Mouse (Mus musculus): ENCODE results near the gene Zfp668. TPM values are rescaled to one million over a fixed set of nuclear protein-coding genes. Genes with fewer than 3 reads are reported as not detected.

The Zfp668 gene
- polyA plus RNA-seq (2021; fragmentation: Nextera tagmentation) = 9.6 and 10.1 TPM in 2 replicates
- long read RNA-seq, experiment 1, full-length matches to known transcripts = 44 of 66 reads
- long read RNA-seq, experiment 1, partial matches to known transcripts = 4 of 66 reads
- long read RNA-seq, experiment 1, other reads (novel, unspliced or antisense) = 18 of 66 reads
- long read RNA-seq, experiment 2, full-length matches to known transcripts = 5 of 8 reads
- long read RNA-seq, experiment 2, partial matches to known transcripts = 0 of 8 reads
- long read RNA-seq, experiment 2, other reads (novel, unspliced or antisense) = 3 of 8 reads

DNA sequence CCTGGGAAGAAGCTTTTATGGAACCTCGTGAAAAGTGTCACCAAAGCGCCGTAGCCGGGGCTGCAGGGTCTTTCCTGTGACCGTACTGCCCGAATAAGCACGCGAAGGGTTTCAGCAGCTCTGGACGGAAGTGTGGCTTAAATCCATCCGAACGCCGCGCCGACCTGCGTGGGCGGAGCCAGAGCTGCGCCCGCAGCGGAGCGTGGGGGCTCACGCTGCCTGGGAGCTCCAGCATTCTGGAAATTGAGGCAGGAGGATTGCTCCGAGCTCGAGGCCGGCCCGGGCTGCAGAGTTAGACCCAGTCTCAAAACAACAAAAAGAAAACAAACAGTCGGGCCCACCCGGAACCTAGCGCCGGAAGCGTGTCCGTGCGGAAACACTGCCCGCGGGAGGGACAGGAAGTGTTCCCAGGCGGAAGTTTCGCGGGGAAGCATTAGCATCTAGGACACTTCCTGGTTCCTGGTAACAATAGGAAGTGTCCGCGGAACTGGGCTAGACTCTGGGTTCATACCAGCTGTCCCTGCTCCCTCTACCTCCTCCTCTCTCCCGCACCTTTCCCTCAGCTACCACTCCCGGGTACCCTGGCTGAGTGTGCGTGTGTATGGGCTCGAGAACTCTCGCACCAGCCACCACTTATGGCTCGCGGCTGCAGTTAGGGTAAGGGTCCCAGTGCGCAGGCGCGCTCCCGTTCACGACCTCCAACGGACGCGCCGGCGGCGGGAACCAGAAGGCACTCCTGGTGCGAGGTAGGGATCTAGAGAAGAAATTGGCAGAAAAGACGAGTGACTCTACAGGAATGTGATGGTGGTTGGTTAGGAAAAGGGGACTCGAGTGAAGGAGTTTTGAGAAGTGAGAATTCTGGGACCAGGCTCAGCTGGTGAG is at the start of gene Zfp668:
TSS of gene Zfp668 (minus strand) at position 362 of the 882 bp plus-strand sequence.

DNA sequence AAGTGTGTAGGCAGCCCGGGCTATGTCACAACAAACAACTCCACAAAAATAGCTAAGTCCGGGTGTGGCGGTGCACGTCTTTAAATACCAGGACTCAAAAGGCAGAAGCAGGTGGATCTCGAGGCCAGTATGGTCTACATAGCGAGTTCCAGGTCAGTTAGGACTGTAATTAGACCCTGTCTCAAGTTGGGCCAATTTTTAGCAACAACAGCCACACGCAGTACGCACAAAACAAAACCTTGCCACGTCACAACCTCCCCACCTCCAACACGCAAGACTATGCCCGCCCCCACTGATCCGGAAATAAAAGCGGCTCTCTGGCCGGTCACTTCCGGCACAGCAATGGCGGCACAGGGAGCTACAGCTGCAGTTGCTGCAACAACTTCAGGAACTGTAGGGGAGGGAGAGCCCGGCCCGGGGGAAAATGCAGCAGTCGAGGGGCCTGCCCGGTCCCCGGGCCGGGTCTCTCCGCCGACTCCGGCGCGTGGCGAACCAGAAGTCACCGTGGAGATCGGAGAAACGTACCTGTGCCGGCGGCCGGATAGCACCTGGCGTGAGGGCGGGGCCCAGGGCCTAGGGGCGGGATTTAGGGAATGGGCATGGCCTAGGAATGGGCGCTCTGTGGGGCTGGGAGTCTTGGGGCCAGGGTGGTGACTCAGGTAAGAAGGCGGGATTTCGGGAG is 35.7 kb upstream of the Zfp668 start, which contains the start of gene Kat8:
TSS of gene Kat8 (plus strand) at position 327 of the 682 bp plus-strand sequence.

GRCm38 (mm10) chr7:127903971-127904796 is 27.6 kb upstream of the Zfp668 start, which contains the start of gene Bckdk:
Bckdk (plus strand) TSS chr7:127904082.

GRCm38 (mm10) chr7:127895442-127895841 is 18.8 kb upstream of the Zfp668 start, which contains the start of the genes Gm21974 and Vkorc1:
Gm21974 (minus strand) TSS chr7:127895454.
Vkorc1 (minus strand) TSS chr7:127895617.

DNA sequence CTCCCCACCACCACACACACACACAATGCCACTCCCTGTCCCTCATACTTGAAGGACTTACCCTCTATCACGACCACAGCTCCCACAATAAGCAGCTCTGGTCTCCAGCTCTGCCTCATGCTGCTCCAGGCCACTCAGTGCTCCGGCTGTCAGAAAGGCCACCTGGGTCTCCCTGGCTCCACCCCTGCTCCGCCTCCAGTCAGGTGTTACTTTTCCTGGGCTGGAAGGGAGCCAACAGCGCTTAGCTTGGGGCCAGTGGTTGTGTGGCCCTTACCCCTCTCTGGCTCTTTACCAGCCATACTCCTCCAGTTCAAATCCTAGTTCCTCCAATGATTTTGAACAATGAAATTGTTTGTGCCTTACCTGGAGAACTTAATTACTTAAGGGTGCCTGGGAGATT is 14.2 kb upstream of the Zfp668 start, which contains the start of gene Prss53:
TSS of gene Prss53 (minus strand) at position 173 of the 400 bp plus-strand sequence.

GRCm38 (mm10) chr7:127876041-127876466 is 574 bp downstream of the Zfp668 start, which contains the start of gene Zfp646:
Zfp646 (plus strand) TSS chr7:127876221.

GRCm38 (mm10) chr7:127824176-127824871 is 52.3 kb downstream of the Zfp668 start, which contains the start of the genes Stx4a and Stx1b:
Stx4a (plus strand) TSS chr7:127824294.
Stx1b (minus strand) TSS chr7:127824549.

Other genes with a start within 250 kb of the Zfp668 start
- gene Bcl7c, start 167.9 kb downstream of the Zfp668 start, polyA plus RNA-seq (2021; fragmentation: Nextera tagmentation) = 3.8 and 12.7 TPM in 2 replicates
- 0.44 and 3.5 TPM in 2 replicates for gene Ctf1, start 164.1 kb downstream of the Zfp668 start, polyA plus RNA-seq (2021; fragmentation: Nextera tagmentation)
- 0.06 TPM in 1 of 2 replicates, not detected in the other for gene Ctf2, start 144.7 kb downstream of the Zfp668 start, polyA plus RNA-seq (2021; fragmentation: Nextera tagmentation)
- 0.92 and 1.6 TPM in 2 replicates for gene Fbxl19, start 132.3 kb downstream of the Zfp668 start, polyA plus RNA-seq (2021; fragmentation: Nextera tagmentation)
- 18.3 and 21.9 TPM in 2 replicates for gene Orai3, start 107.0 kb downstream of the Zfp668 start, polyA plus RNA-seq (2021; fragmentation: Nextera tagmentation)
- 5.7 and 26.7 TPM in 2 replicates for gene Setd1a, start 100.2 kb downstream of the Zfp668 start, polyA plus RNA-seq (2021; fragmentation: Nextera tagmentation)
- gene Gm49388, start 91.2 kb downstream of the Zfp668 start, polyA plus RNA-seq (2021; fragmentation: Nextera tagmentation) = not detected in 2 replicates
- gene Hsd3b7, start 76.2 kb downstream of the Zfp668 start, polyA plus RNA-seq (2021; fragmentation: Nextera tagmentation) = 5.9 and 9.1 TPM in 2 replicates
- 12.9 and 16.7 TPM in 2 replicates for gene Stx4a, start 52.5 kb downstream of the Zfp668 start, polyA plus RNA-seq (2021; fragmentation: Nextera tagmentation)
- gene Stx1b, start 52.3 kb downstream of the Zfp668 start, polyA plus RNA-seq (2021; fragmentation: Nextera tagmentation) = 37.7 and 70.1 TPM in 2 replicates
- 4.4 and 5.4 TPM in 2 replicates for gene Zfp646, start 607 bp downstream of the Zfp668 start, polyA plus RNA-seq (2021; fragmentation: Nextera tagmentation)
- 0.63 and 0.69 TPM in 2 replicates for gene Prss53, start 14.1 kb upstream of the Zfp668 start, polyA plus RNA-seq (2021; fragmentation: Nextera tagmentation)
- gene Gm21974, start 18.6 kb upstream of the Zfp668 start, polyA plus RNA-seq (2021; fragmentation: Nextera tagmentation) = 0.19 TPM in 1 of 2 replicates, not detected in the other
- gene Vkorc1, start 18.8 kb upstream of the Zfp668 start, polyA plus RNA-seq (2021; fragmentation: Nextera tagmentation) = 88.5 and 90.1 TPM in 2 replicates
- 46.2 and 65.9 TPM in 2 replicates for gene Bckdk, start 27.3 kb upstream of the Zfp668 start, polyA plus RNA-seq (2021; fragmentation: Nextera tagmentation)
- 15.4 and 18.4 TPM in 2 replicates for gene Kat8, start 35.7 kb upstream of the Zfp668 start, polyA plus RNA-seq (2021; fragmentation: Nextera tagmentation)
- 0.06 TPM in 1 of 2 replicates, not detected in the other for gene Prss8, start 53.3 kb upstream of the Zfp668 start, polyA plus RNA-seq (2021; fragmentation: Nextera tagmentation)
- 15.3 and 15.8 TPM in 2 replicates for gene Prss36, start 69.9 kb upstream of the Zfp668 start, polyA plus RNA-seq (2021; fragmentation: Nextera tagmentation)
- gene Fus, start 90.6 kb upstream of the Zfp668 start, polyA plus RNA-seq (2021; fragmentation: Nextera tagmentation) = 10.8 and 13.0 TPM in 2 replicates
- gene Pycard, start 117.0 kb upstream of the Zfp668 start, polyA plus RNA-seq (2021; fragmentation: Nextera tagmentation) = 15.8 and 26.1 TPM in 2 replicates
- gene Trim72, start 127.1 kb upstream of the Zfp668 start, polyA plus RNA-seq (2021; fragmentation: Nextera tagmentation) = not detected in 2 replicates
- 2.4 and 2.5 TPM in 2 replicates for gene Itgam, start 185.8 kb upstream of the Zfp668 start, polyA plus RNA-seq (2021; fragmentation: Nextera tagmentation)
- gene Gm49368, start 185.9 kb upstream of the Zfp668 start, polyA plus RNA-seq (2021; fragmentation: Nextera tagmentation) = 0.03 TPM in 1 of 2 replicates, not detected in the other

All from left cerebral cortex, adult 6 months (tissue).